Mouse (Mus musculus) CH12.LX (cell line): Measurements from ENCODE around the gene Fryl.

Source experiments
- CHD2 ChIP-seq: IDR thresholded peaks from 2 replicates; pipeline ENCODE4 v1.6.1; 2011; ENCODE audit warnings: low read length, improper control_type of control experiment
- CTCF ChIP-seq, 2 experiments: IDR thresholded peaks in 1 of 2; conservative IDR thresholded peaks in 1 of 2; 2 replicates each; pipeline ENCODE4 v1.5.1; 2011 to 2012; ENCODE audit warnings: low read depth in 2 of 2, low read length in 2 of 2, improper control_type of control experiment in 1 of 2, inconsistent platforms in 1 of 2, mild to moderate bottlenecking in 1 of 2, moderate library complexity in 1 of 2
- ELF1 ChIP-seq: IDR thresholded peaks from 2 replicates; pipeline ENCODE4 v1.6.1; 2014; ENCODE audit warnings: low read depth, mild to moderate bottlenecking, inconsistent platforms, low read length, improper control_type of control experiment
- EP300 ChIP-seq: IDR thresholded peaks from 2 replicates; pipeline ENCODE4 v1.6.1; 2011; ENCODE audit warnings: low read length, improper control_type of control experiment
- JUND ChIP-seq: conservative IDR thresholded peaks from 2 replicates; pipeline ENCODE4 v1.6.1; 2011; ENCODE audit warnings: low read depth, low read length, improper control_type of control experiment
- MAFK ChIP-seq: IDR thresholded peaks from 2 replicates; pipeline ENCODE4 v1.6.1; 2011; ENCODE audit warnings: low read length, improper control_type of control experiment; ENCODE audit not compliant: insufficient replicate concordance
- MAX ChIP-seq: IDR thresholded peaks from 2 replicates; pipeline ENCODE4 v1.6.1; 2011; ENCODE audit warnings: low read length, improper control_type of control experiment
- MEF2A ChIP-seq: IDR thresholded peaks from 2 replicates; pipeline ENCODE4 v1.6.1; 2014; ENCODE audit warnings: low read depth, mild to moderate bottlenecking, inconsistent platforms, low read length, improper control_type of control experiment, borderline replicate concordance
- NELFE ChIP-seq: IDR thresholded peaks from 2 replicates; pipeline ENCODE4 v1.6.1; 2011; ENCODE audit warnings: low read depth, low read length, improper control_type of control experiment
- POLR2A ChIP-seq: IDR thresholded peaks from 2 replicates; pipeline ENCODE4 v1.6.1; 2011; ENCODE audit warnings: low read depth, mild to moderate bottlenecking, improper control_type of control experiment, low read length
- TCF12 ChIP-seq: IDR thresholded peaks from 2 replicates; pipeline ENCODE4 v1.6.1; 2014; ENCODE audit warnings: low read depth, mild to moderate bottlenecking, inconsistent platforms, low read length, improper control_type of control experiment
- USF2 ChIP-seq: conservative IDR thresholded peaks from 2 replicates; pipeline ENCODE4 v1.6.1; 2011; ENCODE audit warnings: low read depth, low read length, improper control_type of control experiment
- ZC3H11A ChIP-seq: IDR thresholded peaks from 2 replicates; pipeline ENCODE4 v1.6.1; 2012; ENCODE audit warnings: low read depth, mild to moderate bottlenecking, inconsistent platforms, low read length, improper control_type of control experiment
- ZNF384 ChIP-seq: IDR thresholded peaks from 2 replicates; pipeline ENCODE4 v1.6.1; 2012; ENCODE audit warnings: low read depth, low read length, improper control_type of control experiment, inconsistent platforms

GRCm38 (mm10) chr5:73182191-73182590 lies 74.2 kb downstream of the Fryl start:
- TF ChIP-seq MAX (no peak), JUND (no peak), MAFK (no peak), MEF2A (no peak), TCF12 (no peak), CTCF (conservative IDR thresholded peaks at IDR 0.05 in 1 of 2, IDR thresholded peaks at IDR 0.05 in 1 of 2; ENCODE audit: low read depth in 2 of 2, low read length in 2 of 2) (no peak), EP300 (no peak), ZC3H11A (no peak), NELFE (no peak), POLR2A (no peak), USF2 (no peak), ELF1 (no peak), CHD2 (no peak), ZNF384 (no peak)
